Comparison of ENCODE assay signal across 8 mouse cellular contexts in the genomic region with DNA sequence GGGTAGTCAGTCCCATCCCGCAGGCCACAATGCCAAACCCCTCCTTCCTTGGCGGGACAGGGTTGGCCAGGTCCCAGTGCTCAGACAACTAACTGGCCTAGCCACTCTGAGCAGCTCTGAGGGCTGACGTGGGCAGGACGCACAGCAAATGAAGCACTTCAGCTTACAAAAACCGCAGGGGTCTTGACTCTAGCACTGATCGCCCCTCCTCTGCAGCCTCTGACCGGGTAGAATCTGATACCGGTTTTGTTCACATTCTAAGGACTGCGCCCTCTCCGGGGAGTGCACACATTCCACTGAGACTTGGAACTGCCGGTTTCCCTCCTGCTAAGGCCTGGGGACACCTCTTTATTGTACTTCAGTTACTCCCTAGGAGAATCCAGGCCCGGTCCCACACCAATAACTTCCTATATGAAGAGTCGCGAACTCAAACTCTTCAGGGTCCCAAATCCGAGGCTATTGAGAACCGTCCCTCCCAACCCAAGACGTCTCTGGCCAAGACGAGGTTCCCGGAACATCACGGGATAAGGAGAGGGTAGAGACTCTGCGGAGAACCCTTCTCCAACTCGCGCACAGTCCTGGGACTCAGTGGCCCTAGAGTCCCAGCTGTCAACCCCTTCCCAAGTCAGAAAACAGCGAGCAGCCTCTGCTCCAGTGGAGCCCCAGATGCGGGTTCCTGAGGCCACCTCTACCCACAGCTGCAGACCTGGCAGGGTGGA. TPM values are rescaled to one million over a fixed set of nuclear protein-coding genes. Genes with fewer than 3 reads are reported as not detected.
DNase-seq lines count a peak whose midpoint lies in the region; ATAC-seq and TF ChIP-seq lines count a peak whose summit lies in the region.

No protein-coding gene starts in this region.

- H3K36me3 ChIP-seq in MEL (ENCODE audit: control insufficient read depth in 1 of 2, insufficient read depth in 2 of 2, low read length in 2 of 2), result no peaks in the 10 kb centered on the region; a peak in 1 of 4 replicates
- H3K36me3 ChIP-seq in forebrain, embryonic 14.5 days (ENCODE audit: control insufficient read depth, insufficient read depth, low read length), result no peaks in the 10 kb centered on the region

- TF ChIP-seq RAD21 in MEL (IDR thresholded peaks at IDR 0.05; ENCODE audit: low read depth, low read length), result no peak

- peak overlapping the region; percentile 75 for H3K9ac ChIP-seq in MEL (ENCODE audit: control insufficient read depth, low read depth, low read length, poor library complexity, severe bottlenecking)
- H3K9ac ChIP-seq in forebrain, embryonic 14.5 days (ENCODE audit: low read length), result peak overlapping the region; percentile 49

- H3K27me3 ChIP-seq in MEL (ENCODE audit: control insufficient read depth in 1 of 2, insufficient read depth in 2 of 2, low read length in 2 of 2), result peaks cover 0 to 6% of the 10 kb centered on the region in 2 experiments; a peak in 2 of 4 replicates
- 0 out of 2 replicates have a peak, but pooled peaks cover 6% of the 10 kb centered on the region for H3K27me3 ChIP-seq in forebrain, embryonic 14.5 days (replicated peaks; ENCODE audit: control insufficient read depth, insufficient read depth, low read length)

- TF ChIP-seq POLR2A in MEL (IDR thresholded peaks at IDR 0.05; ENCODE audit: control insufficient read depth in 1 of 2, insufficient read depth in 1 of 2, low read depth in 1 of 2, low read length in 2 of 2, poor library complexity in 1 of 2), result 0 out of 4 replicates have a peak, but pooled peaks of 1 of the 2 experiments have one; percentile 45

- H3K9me3 ChIP-seq in MEL (replicated peaks; ENCODE audit: insufficient read depth, low read length), result no peaks in the 10 kb centered on the region
- H3K9me3 ChIP-seq in forebrain, embryonic 14.5 days (replicated peaks; ENCODE audit: control insufficient read depth, low read length), result no peaks in the 10 kb centered on the region

- peaks cover 0 to 9% of the 10 kb centered on the region in 2 experiments; a peak in 1 of 4 replicates for H3K4me1 ChIP-seq in MEL (ENCODE audit: control insufficient read depth in 1 of 2, insufficient read depth in 2 of 2, low read length in 2 of 2)
- peaks cover 9% of the 10 kb centered on the region for H3K4me1 ChIP-seq in forebrain, embryonic 14.5 days (ENCODE audit: control insufficient read depth, insufficient read depth, low read length)

- ATAC-seq in forebrain, embryonic 14.5 days, result peak; percentile 63
- ATAC-seq in hematopoietic stem cell, adult 5-6 weeks (replicated peaks in 1 of 2; ENCODE audit: insufficient read depth in 1 of 2, low FRiP score in 2 of 2, low TSS enrichment in 1 of 2, low read depth in 1 of 2, poor library complexity in 2 of 2, severe bottlenecking in 2 of 2), result peak; percentile 53 to 54

- H3K4me2 ChIP-seq in forebrain, embryonic 14.5 days (ENCODE audit: low read length), result peak overlapping the region; percentile 90

- peak overlapping the region; percentile 76 to 86 for H3K4me3 ChIP-seq in MEL (ENCODE audit: control insufficient read depth in 1 of 2, insufficient read depth in 1 of 2, low read depth in 2 of 2, low read length in 2 of 2)
- H3K4me3 ChIP-seq in forebrain, embryonic 14.5 days (ENCODE audit: low read depth, low read length), result peak overlapping the region; percentile 40

- peak in 1 of 3 experiments; percentile 0; a peak in 1 of 6 replicates for TF ChIP-seq CTCF in MEL (IDR thresholded peaks at IDR 0.05 in 2 of 3, conservative IDR thresholded peaks at IDR 0.05 in 1 of 3; ENCODE audit: control insufficient read depth in 1 of 3, insufficient read depth in 1 of 3, low read depth in 2 of 3, low read length in 3 of 3, poor library complexity in 1 of 3, severe bottlenecking in 1 of 3)

- H3K27ac ChIP-seq in MEL (ENCODE audit: control insufficient read depth, low read depth, low read length), result no peak overlapping the region; the same call in 1 of the 2 replicates
- H3K27ac ChIP-seq in forebrain, embryonic 14.5 days (ENCODE audit: low read depth, low read length), result no peak overlapping the region

- no peaks in the 10 kb centered on the region; the same call in 1 of the 2 replicates for H3K79me2 ChIP-seq in MEL (ENCODE audit: control insufficient read depth, insufficient read depth, low read length, poor library complexity)

- no peak for TF ChIP-seq EP300 in MEL (IDR thresholded peaks at IDR 0.05; ENCODE audit: low read depth in 1 of 2, low read length in 2 of 2)

- peak; percentile 71 for DNase-seq in MEL (ENCODE audit: low read depth, low spot score)
- peak; percentile 86 for DNase-seq in cerebellum, adult 11 months
- peak; percentile 49 for DNase-seq in forebrain, embryonic 14.5 days (ENCODE audit: low spot score)
- DNase-seq in layer of hippocampus, adult 8-10 months (ENCODE audit: low spot score in 2 of 2), result peak; percentile 43 to 47
- peak; percentile 82 for DNase-seq in lung, postnatal 14 days
- peak; percentile 51 for DNase-seq in retina, embryonic 14.5 days (ENCODE audit: low spot score)
- DNase-seq in spleen, adult 12 weeks (ENCODE audit: low spot score), result no peak

- WGBS in forebrain, embryonic 14.5 days, result under 1% methylated on average over 25 of the region's 25 CpGs

TF ChIP-seq in MEL, 35 proteins besides CTCF, POLR2A, EP300 and RAD21:
- TF ChIP-seq HCFC1 (IDR thresholded peaks at IDR 0.05; ENCODE audit: low read depth, low read length), result no peak
- TF ChIP-seq MAZ (IDR thresholded peaks at IDR 0.05; ENCODE audit: low read depth, low read length), result 0 out of 2 replicates have a peak, but pooled peaks have one; percentile 30

RNA-seq across cellular contexts. Expression of gene Plekhf1, which starts 0.5 kb away (rescaled TPM):
- total RNA-seq in MEL (2012; rRNA removed), result 0.85 and 0.89 TPM in 2 replicates
- polyA plus RNA-seq in MEL (2012; ENCODE audit: insufficient read depth in 1 of 2, insufficient read length in 2 of 2, low read depth in 1 of 2, low replicate concordance in 2 of 2, missing spikeins in 1 of 2), result 1 to 10 TPM in 1 of 2 experiments, not detected in 1; 1.7 TPM
- 0.80 and 0.81 TPM in 2 replicates for polyA plus RNA-seq in forebrain, embryonic 14.5 days (2014; fragmentation: Nextera tagmentation; extraction: Ambion mirVana)
- 0.69 and 1.4 TPM in 2 replicates for total RNA-seq in hematopoietic stem cell, adult 5-6 weeks (2017)
- total RNA-seq in layer of hippocampus, adult 8-10 months (2022), result 1 to 10 TPM; 1.3 to 2.8 (median 2.5) TPM

RNA-seq across cellular contexts. Expression of gene Pop4, which starts 43.9 kb away (rescaled TPM):
- 26.7 and 33.5 TPM in 2 replicates for total RNA-seq in MEL (2012; rRNA removed)
- 10 to 100 TPM in 1 of 2 experiments, not detected in 1; 50.0 TPM for polyA plus RNA-seq in MEL (2012; ENCODE audit: insufficient read depth in 1 of 2, insufficient read length in 2 of 2, low read depth in 1 of 2, low replicate concordance in 2 of 2, missing spikeins in 1 of 2)
- 113 and 117 TPM in 2 replicates for polyA plus RNA-seq in forebrain, embryonic 14.5 days (2014; fragmentation: Nextera tagmentation; extraction: Ambion mirVana)
- 55.8 and 56.6 TPM in 2 replicates for total RNA-seq in hematopoietic stem cell, adult 5-6 weeks (2017)
- total RNA-seq in layer of hippocampus, adult 8-10 months (2022), result 10 to 100 TPM; 18.3 to 24.7 (median 21.6) TPM

RNA-seq across cellular contexts. Expression of gene 1600014C10Rik, which starts 44.3 kb away (rescaled TPM):
- 9.0 and 10.2 TPM in 2 replicates for total RNA-seq in MEL (2012; rRNA removed)
- polyA plus RNA-seq in MEL (2012; ENCODE audit: insufficient read depth in 1 of 2, insufficient read length in 2 of 2, low read depth in 1 of 2, low replicate concordance in 2 of 2, missing spikeins in 1 of 2), result 10 to 100 TPM in 1 of 2 experiments, not detected in 1; 14.7 TPM
- 18.4 and 19.9 TPM in 2 replicates for polyA plus RNA-seq in forebrain, embryonic 14.5 days (2014; fragmentation: Nextera tagmentation; extraction: Ambion mirVana)
- 17.9 and 20.1 TPM in 2 replicates for total RNA-seq in hematopoietic stem cell, adult 5-6 weeks (2017)
- 10 to 100 TPM; 24.6 to 30.9 (median 28.9) TPM for total RNA-seq in layer of hippocampus, adult 8-10 months (2022)
